Mouse (Mus musculus) olfactory bulb, adult 2 months (tissue): Measurements from ENCODE around the gene Tmtc1. TPM values are rescaled to one million over a fixed set of nuclear protein-coding genes. Genes with fewer than 3 reads are reported as not detected.

Source experiments
- H3K27ac ChIP-seq: fragments of 200-500 bp; 2 replicates; pipeline ENCODE4 v1.5.1; 2012; ENCODE audit warnings: low read depth, low read length; ENCODE audit not compliant: insufficient read depth
- H3K4me1 ChIP-seq: fragments of 200-500 bp; 2 replicates; pipeline ENCODE4 v1.6.1; 2012; ENCODE audit warnings: low read length; ENCODE audit not compliant: control insufficient read depth, insufficient read depth
- H3K4me3 ChIP-seq: fragments of 200-500 bp; 2 replicates; pipeline ENCODE4 v1.5.1; 2012; ENCODE audit warnings: mild to moderate bottlenecking, low read depth, low read length, moderate library complexity; ENCODE audit not compliant: insufficient read depth
- CTCF ChIP-seq: fragments of 200-500 bp; IDR thresholded peaks from 2 replicates; pipeline ENCODE4 v1.5.1; 2012; ENCODE audit warnings: low read depth, mild to moderate bottlenecking, low read length, moderate library complexity; ENCODE audit not compliant: insufficient read depth
- POLR2A ChIP-seq: fragments of 200-500 bp; IDR thresholded peaks from 2 replicates; pipeline ENCODE4 v1.6.1; 2012; ENCODE audit warnings: mild to moderate bottlenecking, low read depth, low read length, moderate library complexity; ENCODE audit not compliant: insufficient read depth
- WGBS: fragments of 180-500 bp; shearing (Covaris S2); methylation state at CpG from one replicate; pipeline ENCODE4 v1.1.7; 2018; 5-methylcytosine and 5-hydroxymethylcytosine counted together
- polyA plus RNA-seq: library from polyadenylated mRNA; stranded (reverse); fragments of >200 nt; gene quantifications from 2 replicates; pipeline ENCODE4 v1.2.4, GENCODE M21; 2012; ENCODE audit warnings: low replicate concordance; ENCODE audit not compliant: missing spikeins, insufficient read depth, insufficient read length

The Tmtc1 gene
- polyA plus RNA-seq, 1 experiment = not detected

- H3K4me1 ChIP-seq = peaks cover 20% of the 10 kb centered on the region
- TF ChIP-seq CTCF (no peak), POLR2A (no peak)
- 37% methylated on average over 4 of the region's 4 CpGs for WGBS
- H3K27ac ChIP-seq = no peak overlapping the region
- no peak overlapping the region for H3K4me3 ChIP-seq
These were observed 53.4 kb downstream of the Tmtc1 start for GRCm38 (mm10) chr6:148390630-148391276.

GRCm38 (mm10) chr6:148387990-148388389 is 56.2 kb downstream of the Tmtc1 start:
- peaks cover 21% of the 10 kb centered on the region for H3K4me1 ChIP-seq
- 64% methylated on average over 1 of the region's 1 CpGs for WGBS
- no peak for TF ChIP-seq CTCF
- TF ChIP-seq POLR2A = no peak
- H3K27ac ChIP-seq = no peak overlapping the region
- no peak overlapping the region for H3K4me3 ChIP-seq

GRCm38 (mm10) chr6:148384111-148384895 is 59.9 kb downstream of the Tmtc1 start:
- Histone ChIP-seq H3K27ac (no peak overlapping the region), H3K4me3 (no peak overlapping the region), H3K4me1 (peaks cover 10% of the 10 kb centered on the region)
- TF ChIP-seq POLR2A (no peak), CTCF (no peak)
- WGBS = 53% methylated on average over 6 of the region's 6 CpGs

GRCm38 (mm10) chr6:148381163-148381782 is 62.9 kb downstream of the Tmtc1 start:
- Histone ChIP-seq H3K4me3 (no peak overlapping the region), H3K27ac (no peak overlapping the region), H3K4me1 (peaks cover 10% of the 10 kb centered on the region)
- 69% methylated on average over 9 of the region's 9 CpGs for WGBS
- TF ChIP-seq CTCF = no peak
- no peak for TF ChIP-seq POLR2A

- 53% methylated on average over 3 of the region's 3 CpGs for WGBS
- TF ChIP-seq CTCF (no peak), POLR2A (no peak)
- Histone ChIP-seq H3K27ac (no peak overlapping the region; the same call in 1 of the 2 replicates), H3K4me3 (no peak overlapping the region), H3K4me1 (peaks cover 3% of the 10 kb centered on the region; the same call in 1 of the 2 replicates)
These were observed 68.5 kb downstream of the Tmtc1 start for GRCm38 (mm10) chr6:148375618-148376209.

GRCm38 (mm10) chr6:148375015-148375414 is 69.2 kb downstream of the Tmtc1 start:
- H3K4me3 ChIP-seq = no peak overlapping the region
- H3K27ac ChIP-seq = no peak overlapping the region
- no peak for TF ChIP-seq POLR2A
- TF ChIP-seq CTCF = no peak
- WGBS = 84% methylated on average over 3 of the region's 3 CpGs
- H3K4me1 ChIP-seq = peaks cover 3% of the 10 kb centered on the region; the same call in 1 of the 2 replicates

GRCm38 (mm10) chr6:148373444-148373843 is 70.7 kb downstream of the Tmtc1 start:
- H3K4me3 ChIP-seq = no peak overlapping the region
- WGBS = 78% methylated on average over 2 of the region's 2 CpGs
- TF ChIP-seq POLR2A (no peak), CTCF (no peak)
- no peak overlapping the region for H3K27ac ChIP-seq
- peaks cover 3% of the 10 kb centered on the region; the same call in 1 of the 2 replicates for H3K4me1 ChIP-seq

GRCm38 (mm10) chr6:148371223-148371622 is 73.0 kb downstream of the Tmtc1 start:
- Histone ChIP-seq H3K27ac (no peak overlapping the region), H3K4me1 (peaks cover 3% of the 10 kb centered on the region; the same call in 1 of the 2 replicates), H3K4me3 (no peak overlapping the region)
- no peak for TF ChIP-seq POLR2A
- TF ChIP-seq CTCF = no peak
